Mouse (Mus musculus): ENCODE data around the gene Alpk3. TPM values are rescaled to one million over a fixed set of nuclear protein-coding genes. Genes with fewer than 3 reads are reported as not detected.
"Not testable (repeated sequence)": the region's sequence is repeated elsewhere in the genome, so short reads cannot be mapped to it uniquely, and the experiment has no call there.

Gene Alpk3
- polyA plus RNA-seq, 1 experiment from 2014 or later, result 0.25 TPM

GRCm38 (mm10) chr7:81137292-81137691, 79.9 kb downstream of the Alpk3 start:
- 88% methylated on average over 5 of the region's 5 CpGs for WGBS

GRCm38 (mm10) chr7:81139100-81139499, 81.7 kb downstream of the Alpk3 start:
- Histone ChIP-seq H3K4me3 (no peak overlapping the region), H3K4me1 (0 out of 2 replicates have a peak, but pooled peaks cover 4% of the 10 kb centered on the region), H3K9ac (no peak overlapping the region), H3K36me3 (no peaks in the 10 kb centered on the region), H3K27me3 (replicated peaks) (no peaks in the 10 kb centered on the region), H3K4me2 (replicated peaks) (no peak overlapping the region), H3K9me3 (no peaks in the 10 kb centered on the region), H3K27ac (no peak overlapping the region)
- WGBS, result 93% methylated on average over 7 of the region's 7 CpGs
- ATAC-seq (ENCODE audit: low FRiP score, low read depth), result no peak

More at GRCm38 (mm10) chr7:81137292-81137691, 79.9 kb downstream of the Alpk3 start:
- H3K4me1 ChIP-seq, result 0 out of 2 replicates have a peak, but pooled peaks cover 4% of the 10 kb centered on the region
- H3K4me2 ChIP-seq (replicated peaks), result no peak overlapping the region
- H3K9ac ChIP-seq, result no peak overlapping the region
- no peaks in the 10 kb centered on the region for H3K36me3 ChIP-seq
- no peak overlapping the region for H3K27ac ChIP-seq
- ATAC-seq (ENCODE audit: low FRiP score, low read depth), result no peak
- H3K27me3 ChIP-seq (replicated peaks), result no peaks in the 10 kb centered on the region
- no peaks in the 10 kb centered on the region for H3K9me3 ChIP-seq
- H3K4me3 ChIP-seq, result no peak overlapping the region

- Histone ChIP-seq H3K4me2 (replicated peaks) (no peak overlapping the region), H3K27me3 (replicated peaks) (no peaks in the 10 kb centered on the region), H3K9ac (no peak overlapping the region), H3K36me3 (no peaks in the 10 kb centered on the region), H3K9me3 (no peaks in the 10 kb centered on the region), H3K4me1 (no peaks in the 10 kb centered on the region), H3K4me3 (no peak overlapping the region), H3K27ac (no peak overlapping the region)
- 92% methylated on average over 5 of the region's 5 CpGs for WGBS
- no peak for ATAC-seq (ENCODE audit: low FRiP score, low read depth)
These were observed 82.4 kb downstream of the Alpk3 start for GRCm38 (mm10) chr7:81139671-81140404.

GRCm38 (mm10) chr7:81141541-81141940, 84.1 kb downstream of the Alpk3 start:
- Histone ChIP-seq H3K9ac (no peak overlapping the region), H3K4me2 (replicated peaks) (no peak overlapping the region), H3K4me1 (no peaks in the 10 kb centered on the region), H3K27ac (no peak overlapping the region), H3K27me3 (replicated peaks) (no peaks in the 10 kb centered on the region), H3K4me3 (no peak overlapping the region), H3K9me3 (no peaks in the 10 kb centered on the region), H3K36me3 (no peaks in the 10 kb centered on the region)
- ATAC-seq (ENCODE audit: low FRiP score, low read depth), result no peak
- WGBS, result 67% methylated on average over 1 of the region's 1 CpGs

- H3K27ac ChIP-seq; H3K9ac ChIP-seq; H3K9me3 ChIP-seq; H3K4me2 ChIP-seq (replicated peaks); H3K4me3 ChIP-seq; H3K36me3 ChIP-seq; ATAC-seq (ENCODE audit: low FRiP score, low read depth); H3K4me1 ChIP-seq; H3K27me3 ChIP-seq (replicated peaks): not testable (repeated sequence)
- 78% methylated on average over 4 of the region's 4 CpGs for WGBS
These were observed 85.7 kb downstream of the Alpk3 start for GRCm38 (mm10) chr7:81143056-81143455.

- Histone ChIP-seq H3K4me1 (no peaks in the 10 kb centered on the region), H3K9ac (no peak overlapping the region), H3K27ac (no peak overlapping the region), H3K9me3 (peaks cover 5% of the 10 kb centered on the region; the same call in 1 of the 2 replicates), H3K4me2 (replicated peaks) (no peak overlapping the region), H3K4me3 (no peak overlapping the region), H3K36me3 (no peaks in the 10 kb centered on the region), H3K27me3 (replicated peaks) (no peaks in the 10 kb centered on the region)
- 92% methylated on average over 11 of the region's 11 CpGs for WGBS
- ATAC-seq (ENCODE audit: low FRiP score, low read depth), result no peak
These were observed 92.4 kb downstream of the Alpk3 start for GRCm38 (mm10) chr7:81149759-81150158.

GRCm38 (mm10) chr7:81151216-81151615, 93.8 kb downstream of the Alpk3 start:
- ATAC-seq (ENCODE audit: low FRiP score, low read depth), result no peak
- Histone ChIP-seq H3K4me3 (no peak overlapping the region), H3K36me3 (no peaks in the 10 kb centered on the region), H3K4me1 (no peaks in the 10 kb centered on the region), H3K27me3 (replicated peaks) (no peaks in the 10 kb centered on the region), H3K27ac (no peak overlapping the region), H3K9ac (no peak overlapping the region), H3K4me2 (replicated peaks) (no peak overlapping the region), H3K9me3 (peaks cover 5% of the 10 kb centered on the region; the same call in 1 of the 2 replicates)
- WGBS, result 92% methylated on average over 8 of the region's 8 CpGs

- Histone ChIP-seq H3K27ac (no peak overlapping the region), H3K36me3 (no peaks in the 10 kb centered on the region), H3K4me1 (no peaks in the 10 kb centered on the region), H3K27me3 (replicated peaks) (no peaks in the 10 kb centered on the region), H3K4me2 (replicated peaks) (no peak overlapping the region), H3K4me3 (no peak overlapping the region), H3K9me3 (peaks cover 5% of the 10 kb centered on the region; the same call in 1 of the 2 replicates), H3K9ac (no peak overlapping the region)
- no peak for ATAC-seq (ENCODE audit: low FRiP score, low read depth)
- 96% methylated on average over 10 of the region's 10 CpGs for WGBS
These were observed 94.9 kb downstream of the Alpk3 start for GRCm38 (mm10) chr7:81152306-81152705.

GRCm38 (mm10) chr7:81152826-81153225, 95.4 kb downstream of the Alpk3 start:
- no peak for ATAC-seq (ENCODE audit: low FRiP score, low read depth)
- 87% methylated on average over 7 of the region's 7 CpGs for WGBS

GRCm38 (mm10) chr7:81153327-81153726, 95.9 kb downstream of the Alpk3 start:
- Histone ChIP-seq H3K4me1 (no peaks in the 10 kb centered on the region), H3K9me3 (peaks cover 5% of the 10 kb centered on the region; the same call in 1 of the 2 replicates), H3K4me2 (replicated peaks) (no peak overlapping the region), H3K36me3 (no peaks in the 10 kb centered on the region), H3K27ac (no peak overlapping the region), H3K9ac (no peak overlapping the region), H3K27me3 (replicated peaks) (no peaks in the 10 kb centered on the region), H3K4me3 (no peak overlapping the region)
- no peak for ATAC-seq (ENCODE audit: low FRiP score, low read depth)
- 83% methylated on average over 6 of the region's 6 CpGs for WGBS

More at GRCm38 (mm10) chr7:81152826-81153225, 95.4 kb downstream of the Alpk3 start:
- no peaks in the 10 kb centered on the region for H3K4me1 ChIP-seq
- no peaks in the 10 kb centered on the region for H3K27me3 ChIP-seq (replicated peaks)
- H3K4me3 ChIP-seq, result no peak overlapping the region
- H3K9me3 ChIP-seq, result peaks cover 5% of the 10 kb centered on the region; the same call in 1 of the 2 replicates
- H3K9ac ChIP-seq, result no peak overlapping the region
- no peak overlapping the region for H3K4me2 ChIP-seq (replicated peaks)
- H3K36me3 ChIP-seq, result no peaks in the 10 kb centered on the region
- H3K27ac ChIP-seq, result no peak overlapping the region

- H3K4me2 ChIP-seq (replicated peaks); H3K9ac ChIP-seq; H3K9me3 ChIP-seq; H3K27me3 ChIP-seq (replicated peaks); H3K36me3 ChIP-seq; H3K27ac ChIP-seq; ATAC-seq (ENCODE audit: low FRiP score, low read depth); H3K4me1 ChIP-seq; H3K4me3 ChIP-seq: not testable (repeated sequence)
These were observed 96.8 kb downstream of the Alpk3 start for GRCm38 (mm10) chr7:81154244-81154643.

GRCm38 (mm10) chr7:81154960-81155359, 97.6 kb downstream of the Alpk3 start:
- 0 out of 2 replicates have a peak, but pooled peaks have one; percentile 53 for ATAC-seq (ENCODE audit: low FRiP score, low read depth)

More at GRCm38 (mm10) chr7:81154960-81155359, 97.6 kb downstream of the Alpk3 start:
- Histone ChIP-seq H3K9ac (no peak overlapping the region), H3K4me2 (replicated peaks) (no peak overlapping the region), H3K4me1 (peaks cover 5% of the 10 kb centered on the region; the same call in 1 of the 2 replicates), H3K4me3 (no peak overlapping the region), H3K27me3 (replicated peaks) (no peaks in the 10 kb centered on the region), H3K36me3 (no peaks in the 10 kb centered on the region), H3K9me3 (peaks cover 5% of the 10 kb centered on the region; the same call in 1 of the 2 replicates), H3K27ac (no peak overlapping the region)
- 1% methylated on average over 3 of the region's 3 CpGs for WGBS

Data from neural tube, embryonic 12.5 days (tissue).